ENCODE assay signal across 26 mouse cellular contexts in the genomic region with DNA sequence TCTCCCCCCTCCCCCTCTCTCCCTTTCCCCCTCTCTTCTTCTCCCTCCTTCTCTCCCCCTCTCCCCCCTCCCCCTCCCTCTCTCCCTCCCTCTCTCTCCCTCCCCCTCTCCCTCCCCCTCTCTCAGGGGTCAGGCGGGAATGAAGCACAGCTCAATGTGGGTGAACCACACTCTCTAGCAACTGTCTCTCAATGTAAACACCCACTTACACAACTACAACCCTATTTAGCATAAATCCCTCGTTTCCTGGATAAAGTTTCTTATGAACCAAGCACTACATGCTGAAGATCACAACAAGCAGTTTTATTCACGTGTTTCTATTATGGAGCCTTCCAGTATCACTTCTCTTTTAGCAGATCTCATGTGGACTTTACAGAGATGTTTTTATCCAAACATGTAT.
"Had no signal": no experiment of that assay in that cellular context is flagged by ENCODE, and none has a peak within 500 bp of the region (broad histone marks: within the 10 kb centered on the region; RNA-seq: fewer than 3 reads in every experiment).

No protein-coding gene starts in this region.

- H3K9me3 ChIP-seq: heart, embryonic 10.5 days; heart, embryonic 12.5 days; hindbrain, embryonic 10.5 days; hindbrain, embryonic 12.5 days; kidney, embryonic 15.5 days; limb, embryonic 13.5 days; limb, embryonic 15.5 days; liver, embryonic 12.5 days had no signal

- H3K4me1 ChIP-seq: limb, embryonic 13.5 days; limb, embryonic 15.5 days; liver, embryonic 12.5 days had no signal

- H3K4me3 ChIP-seq: heart, embryonic 10.5 days; heart, embryonic 12.5 days; hindbrain, embryonic 10.5 days; hindbrain, embryonic 12.5 days; kidney, embryonic 15.5 days; layer of hippocampus, adult 2 months; limb, embryonic 13.5 days; limb, embryonic 15.5 days; liver, embryonic 12.5 days had no signal

- H3K27ac ChIP-seq: heart, embryonic 10.5 days; hindbrain, embryonic 10.5 days; hindbrain, embryonic 12.5 days; hindbrain, embryonic 14.5 days; kidney, embryonic 15.5 days; kidney, postnatal 0 days; layer of hippocampus, adult 2 months; limb, embryonic 13.5 days; limb, embryonic 15.5 days; liver, embryonic 12.5 days; liver, embryonic 14.5 days had no signal

- H3K27me3 ChIP-seq: heart, embryonic 12.5 days; hindbrain, embryonic 12.5 days; kidney, embryonic 15.5 days; limb, embryonic 13.5 days; limb, embryonic 15.5 days; liver, embryonic 12.5 days had no signal

- DNase-seq: gastrocnemius, postnatal 14 days; gastrocnemius, postnatal 36 days; heart, adult 18-20 months; heart, postnatal 10 days; heart, postnatal 4 days; kidney, adult 11 months; kidney, adult 2 months; kidney, adult 9 months; kidney, postnatal 14 days; kidney, postnatal 4 days; layer of hippocampus, postnatal 36 days; left cerebral cortex, postnatal 4 days had no signal

- H3K36me3 ChIP-seq: heart, embryonic 10.5 days; heart, embryonic 12.5 days; hindbrain, embryonic 10.5 days; hindbrain, embryonic 12.5 days; kidney, embryonic 15.5 days; limb, embryonic 13.5 days; limb, embryonic 15.5 days; liver, embryonic 12.5 days had no signal

- ATAC-seq: hindbrain, embryonic 16.5 days; intestine, embryonic 16.5 days; liver, embryonic 12.5 days had no signal
